Mouse (Mus musculus): ENCODE results near the gene Cd8a.
"Not testable (repeated sequence)": the region's sequence is repeated elsewhere in the genome, so short reads cannot be mapped to it uniquely, and the experiment has no call there.

The Cd8a gene

GRCm38 (mm10) chr6:71373249-71373775, at the start of gene Cd8a:
Gene Cd8a, plus strand, starts transcription at chr6:71373427.
- no peak for DNase-seq

DNA sequence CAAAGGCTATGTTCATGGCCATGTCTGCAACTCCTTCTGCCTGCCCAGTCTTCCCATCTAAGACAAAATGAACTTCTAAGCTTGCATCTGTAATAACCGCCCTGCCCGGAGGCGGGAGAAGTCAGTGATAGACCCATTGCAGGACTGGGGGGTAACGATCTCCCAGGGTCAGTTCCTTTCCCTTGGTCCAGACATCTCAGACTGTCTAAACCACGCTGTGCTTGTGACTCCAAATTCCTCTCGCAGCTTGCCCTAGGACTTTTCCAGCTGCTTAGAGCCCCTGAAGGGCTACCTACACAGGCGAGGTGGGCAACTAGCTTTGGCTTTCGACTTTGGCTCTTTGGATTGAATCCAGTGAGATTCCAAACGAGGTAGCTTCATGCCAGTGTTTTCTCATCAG, 48.4 kb upstream of the Cd8a start:
- DNase-seq = no peak

DNA sequence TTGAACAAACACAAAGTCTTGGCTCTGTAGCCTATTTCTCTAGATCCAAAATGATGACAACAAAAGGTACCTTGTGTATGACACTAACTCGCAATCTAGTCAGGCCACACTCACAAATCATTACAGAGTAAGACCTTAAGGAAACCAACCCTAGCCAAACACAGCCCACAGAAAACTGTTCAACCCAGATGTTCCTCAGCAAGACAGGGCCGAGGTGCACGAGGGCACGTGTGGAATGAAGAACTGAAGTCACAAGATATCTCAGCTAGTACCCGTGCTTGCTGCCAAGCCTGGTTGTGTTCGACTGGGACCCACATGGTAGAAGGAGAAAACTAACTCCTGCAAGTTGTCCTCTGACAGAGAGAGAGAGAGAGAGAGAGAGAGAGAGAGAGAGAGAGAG, 43.3 kb upstream of the Cd8a start:
- DNase-seq = no peak

DNA sequence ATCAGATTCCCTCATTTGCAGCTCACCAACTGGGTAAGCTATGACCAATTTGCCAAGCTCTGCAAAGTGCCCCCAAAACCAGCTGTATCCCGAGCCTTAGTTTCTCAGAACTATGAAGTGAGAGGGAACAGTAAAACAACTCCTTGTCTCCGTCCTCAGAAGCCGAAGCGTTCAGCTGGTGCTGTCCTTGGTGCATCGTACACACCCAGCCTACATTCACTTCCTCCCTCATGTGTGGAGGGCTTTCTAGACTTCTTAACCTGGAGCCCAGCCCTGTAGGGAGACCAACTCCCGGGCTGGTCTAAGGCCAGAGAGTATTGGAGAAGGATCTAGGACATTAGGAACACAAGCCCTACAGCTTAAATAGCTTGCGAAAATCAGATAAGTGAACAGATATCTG, 42.7 kb upstream of the Cd8a start:
- no peak for DNase-seq

DNA sequence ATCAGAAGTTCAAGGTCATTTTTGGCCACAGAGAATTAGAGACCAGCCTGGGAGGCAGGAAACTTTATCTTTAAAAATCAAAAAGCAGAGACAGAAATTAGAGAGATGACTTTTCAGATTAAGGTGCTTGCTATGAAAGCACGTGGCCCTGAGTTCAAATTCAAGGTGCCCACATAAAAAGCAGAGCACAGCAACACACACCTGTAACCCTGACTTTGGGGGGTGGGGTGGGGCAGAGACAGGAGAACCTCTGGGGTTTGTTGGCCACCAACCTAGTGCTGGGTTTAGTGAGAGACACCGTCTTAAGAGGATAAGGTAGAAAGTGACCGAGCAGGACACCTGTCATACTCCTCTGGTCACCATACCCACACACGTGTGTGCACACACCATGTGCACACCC, 41.7 kb upstream of the Cd8a start:
- DNase-seq = not testable (repeated sequence)

- DNase-seq = no peak
These were observed 40.8 kb upstream of the Cd8a start for GRCm38 (mm10) chr6:71332236-71332965.

DNA sequence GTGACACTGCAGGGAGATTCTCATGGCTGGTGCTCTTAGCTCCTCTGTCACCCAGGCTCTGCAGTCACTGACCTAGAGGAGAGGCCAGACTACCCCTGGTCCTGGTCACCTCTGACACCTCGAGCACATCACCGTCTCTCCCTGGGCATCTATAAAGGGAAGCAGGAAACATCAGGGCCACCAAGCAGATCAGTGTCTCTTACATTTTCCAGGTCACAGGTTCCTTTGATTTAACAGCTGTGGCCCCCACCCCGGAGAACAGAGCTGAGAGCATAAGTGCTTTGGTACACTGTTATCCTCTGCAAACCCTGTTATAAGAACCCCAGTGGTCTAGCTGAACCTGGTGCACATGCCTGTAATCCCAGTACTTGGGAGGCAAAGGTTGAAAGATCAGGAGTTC, 40.2 kb upstream of the Cd8a start:
- DNase-seq = no peak

- DNase-seq = no peak
These were observed 39.5 kb upstream of the Cd8a start for GRCm38 (mm10) chr6:71333578-71334273.

- no peak for DNase-seq
These were observed 35.6 kb upstream of the Cd8a start for GRCm38 (mm10) chr6:71337666-71338065.

GRCm38 (mm10) chr6:71338941-71339340, 34.3 kb upstream of the Cd8a start:
- no peak for DNase-seq

GRCm38 (mm10) chr6:71339351-71339750, 33.9 kb upstream of the Cd8a start:
- DNase-seq = no peak

GRCm38 (mm10) chr6:71341179-71341578, 32.0 kb upstream of the Cd8a start:
- no peak for DNase-seq

DNA sequence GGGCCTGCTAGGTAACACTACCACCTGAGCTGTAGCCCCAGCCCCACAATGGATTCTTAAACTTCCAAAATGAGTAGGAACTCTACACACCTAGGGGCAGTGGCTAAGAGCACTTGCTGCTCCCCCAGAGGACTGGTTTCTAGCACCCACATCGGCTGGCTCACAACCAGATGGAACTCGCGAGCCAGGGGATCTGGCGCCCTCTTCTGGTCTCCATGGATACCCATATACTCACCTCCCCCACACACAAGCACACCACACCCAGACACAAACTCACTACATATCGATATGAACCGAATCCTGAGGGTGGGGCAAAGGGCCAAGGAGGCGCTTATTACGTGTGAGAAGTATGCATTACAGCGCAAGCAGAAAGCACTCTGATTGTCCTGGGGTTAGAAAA, 25.2 kb upstream of the Cd8a start:
- no peak for DNase-seq

GRCm38 (mm10) chr6:71351201-71351600, 22.0 kb upstream of the Cd8a start:
- DNase-seq = no peak

GRCm38 (mm10) chr6:71352201-71352600, 21.0 kb upstream of the Cd8a start:
- no peak for DNase-seq

DNA sequence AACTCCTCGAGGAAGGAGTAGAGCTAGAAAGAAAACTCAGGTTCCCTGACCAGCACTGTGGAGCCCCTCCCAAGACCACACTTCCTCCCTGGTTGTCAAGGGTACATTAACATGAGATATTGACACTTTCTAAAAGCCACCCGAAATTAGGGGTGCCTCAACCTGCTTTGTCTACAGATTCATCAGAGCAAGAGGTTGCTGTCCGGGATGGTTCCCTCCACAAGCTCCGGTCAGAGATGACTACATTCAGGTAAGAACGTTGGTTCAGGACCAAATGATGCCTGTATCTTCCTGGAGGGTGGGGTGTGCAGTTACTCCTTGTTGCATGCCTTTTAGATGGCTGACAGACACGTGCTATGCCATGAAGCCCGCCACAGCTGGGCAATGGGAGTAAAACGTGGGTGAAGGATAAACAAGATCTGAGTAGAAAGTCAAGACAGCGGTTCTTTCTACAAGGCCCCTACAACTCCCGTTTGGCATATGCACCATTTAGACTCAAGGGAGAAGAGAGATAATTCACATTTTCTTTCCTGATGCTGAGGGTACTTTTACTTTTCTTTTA, 20.3 kb upstream of the Cd8a start:
- DNase-seq = no peak

- no peak for DNase-seq
These were observed 19.5 kb upstream of the Cd8a start for GRCm38 (mm10) chr6:71353722-71354121.

- no peak for DNase-seq
These were observed 15.7 kb upstream of the Cd8a start for GRCm38 (mm10) chr6:71357493-71357892.

- DNase-seq = no peak
These were observed 13.0 kb upstream of the Cd8a start for GRCm38 (mm10) chr6:71360221-71360620.

GRCm38 (mm10) chr6:71360751-71361150, 12.5 kb upstream of the Cd8a start:
- no peak for DNase-seq

- DNase-seq = no peak
These were observed 12.0 kb upstream of the Cd8a start for GRCm38 (mm10) chr6:71361156-71361670.

DNA sequence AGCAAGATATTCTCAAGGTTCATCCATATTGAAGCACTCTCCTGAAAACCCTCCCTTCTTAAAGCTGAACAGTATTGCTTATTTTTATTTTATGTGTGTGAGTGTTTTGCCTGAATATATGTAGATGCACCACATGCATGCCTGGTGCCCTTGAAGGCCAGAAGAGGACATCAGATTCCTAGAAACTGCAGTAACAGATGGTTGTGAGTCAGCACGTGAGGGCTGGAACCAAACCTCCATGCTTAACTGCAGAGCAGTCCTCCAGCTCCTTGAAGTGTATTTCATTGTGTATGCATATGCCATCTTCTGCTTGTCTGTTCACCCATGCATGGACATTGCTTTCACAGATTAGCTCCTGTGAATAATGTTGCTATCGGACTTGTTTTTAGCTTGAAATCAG, 9.2 kb upstream of the Cd8a start:
- DNase-seq = no peak

GRCm38 (mm10) chr6:71369416-71369815, 3.8 kb upstream of the Cd8a start:
- DNase-seq = no peak

GRCm38 (mm10) chr6:71371085-71371605, 2.1 kb upstream of the Cd8a start:
- no peak for DNase-seq
